Mouse (Mus musculus): ENCODE data around the gene Tmcc2.

DNA sequence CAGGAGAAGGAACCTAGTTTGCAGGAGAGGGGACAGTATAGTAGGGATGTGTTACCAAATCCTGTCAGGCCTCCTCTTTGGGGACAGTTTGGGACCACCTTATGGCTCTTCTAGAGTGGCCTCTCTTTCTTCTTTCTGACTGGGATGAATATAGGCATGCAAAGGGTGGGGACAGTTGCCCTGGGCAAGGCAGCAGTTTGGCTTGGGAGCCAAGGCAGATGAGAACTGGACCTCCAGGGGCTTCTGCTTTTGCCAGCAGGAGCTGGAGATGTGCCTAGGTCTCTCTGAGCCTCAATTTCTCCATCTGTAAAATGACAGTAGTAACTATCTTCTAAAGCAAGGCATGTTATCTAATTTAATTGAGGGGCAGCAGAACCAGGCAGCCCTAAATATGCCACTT lies 44.1 kb downstream of the Tmcc2 start:
- TF ChIP-seq POLR2A (IDR thresholded peaks at IDR 0.05; ENCODE audit: low read depth, low read length) (no peak), CTCF (conservative IDR thresholded peaks at IDR 0.05; ENCODE audit: insufficient read depth, insufficient read length, low read depth, low read length) (no peak)

Measured in kidney, adult 2 months (tissue).